Mouse (Mus musculus) midbrain, postnatal 0 days (tissue): ENCODE measurements at regions not wholly inside any gene's neighbourhood (a gene's known extent, or its start where the extent isn't known, plus 50 kb on each side); places are given as distances from the start of the nearest gene placed in this dataset.

ENCODE experiments used
- ATAC-seq: fragments of 200-750 bp; cut with Nextera tagmentation; 2 replicates; pipeline ENCODE4 v1.8.0; 2017; ENCODE audit warnings: moderate number of reproducible peaks, mild to moderate bottlenecking, moderate TSS enrichment, moderate library complexity; ENCODE audit not compliant: low FRiP score
- DNase-seq: peaks from one replicate; pipeline ENCODE4 v3.0.0-alpha.2; 2015; ENCODE audit warnings: low spot score
- H3K27ac ChIP-seq: fragments of 300-500 bp; sonication (generic); 2 replicates; pipeline ENCODE4 v1.5.1; 2014; ENCODE audit warnings: low read depth, mild to moderate bottlenecking, low read length, mixed read lengths
- H3K27me3 ChIP-seq: fragments of 300-500 bp; sonication (generic); 2 replicates; pipeline ENCODE4 v1.6.1; 2014; ENCODE audit warnings: low read length, control low read depth, mixed read lengths; ENCODE audit not compliant: insufficient read depth
- H3K36me3 ChIP-seq: fragments of 300-500 bp; sonication (generic); 2 replicates; pipeline ENCODE4 v1.6.1; 2014; ENCODE audit warnings: low read length, control low read depth, mixed read lengths; ENCODE audit not compliant: insufficient read depth
- H3K4me1 ChIP-seq: fragments of 300-500 bp; sonication (generic); 2 replicates; pipeline ENCODE4 v1.6.1; 2014; ENCODE audit warnings: mild to moderate bottlenecking, control low read depth, antibody characterized with exemption, low read length, mixed read lengths; ENCODE audit not compliant: insufficient read depth
- H3K4me2 ChIP-seq: fragments of 300-500 bp; sonication (generic); 2 replicates; pipeline ENCODE4 v1.6.1; 2014; ENCODE audit warnings: low read depth, mild to moderate bottlenecking, low read length, mixed read lengths; ENCODE audit not compliant: poor library complexity, severe bottlenecking
- H3K4me3 ChIP-seq: fragments of 300-500 bp; sonication (generic); 2 replicates; pipeline ENCODE4 v1.5.1; 2014; ENCODE audit warnings: low read depth, mild to moderate bottlenecking, low read length, moderate library complexity
- H3K9ac ChIP-seq: fragments of 300-500 bp; sonication (generic); replicated peaks from 2 replicates; pipeline ENCODE4 v1.6.1; 2014; ENCODE audit warnings: mild to moderate bottlenecking, low read length, moderate library complexity, mixed read lengths; ENCODE audit not compliant: poor library complexity, severe bottlenecking
- H3K9me3 ChIP-seq: fragments of 300-500 bp; sonication (generic); 2 replicates; pipeline ENCODE4 v1.6.1; 2016; ENCODE audit warnings: low read length, control low read depth
- CTCF ChIP-seq: IDR thresholded peaks from 2 replicates; pipeline ENCODE4 v1.5.1; 2016; ENCODE audit warnings: antibody characterized with exemption, mild to moderate bottlenecking
- WGBS: fragments of 180-500 bp; shearing (Covaris S2); extraction: QIAGEN DNeasy Blood & Tissue Kit; methylation state at CpG from one replicate; pipeline ENCODE4 v1.1.7; 2014; 5-methylcytosine and 5-hydroxymethylcytosine counted together

- Histone ChIP-seq H3K4me3 (no peak overlapping the region), H3K9ac (no peak overlapping the region), H3K36me3 (no peaks in the 10 kb centered on the region), H3K27me3 (no peaks in the 10 kb centered on the region), H3K4me2 (no peak overlapping the region), H3K9me3 (no peaks in the 10 kb centered on the region), H3K27ac (no peak overlapping the region), H3K4me1 (no peaks in the 10 kb centered on the region)
- TF ChIP-seq CTCF = no peak
- WGBS = 87% methylated on average over 3 of the region's 3 CpGs
- ATAC-seq (no peak), DNase-seq (no peak)
Observed at GRCm38 (mm10) chr12:16191803-16192389, 375.2 kb upstream of the Trib2 start.

- Histone ChIP-seq H3K4me1 (peaks cover 5% of the 10 kb centered on the region; the same call in 1 of the 2 replicates), H3K27me3 (no peaks in the 10 kb centered on the region), H3K4me2 (no peak overlapping the region), H3K4me3 (no peak overlapping the region), H3K9me3 (no peaks in the 10 kb centered on the region), H3K9ac (no peak overlapping the region), H3K27ac (no peak overlapping the region), H3K36me3 (no peaks in the 10 kb centered on the region)
- no peak for TF ChIP-seq CTCF
- DNase-seq = peak; percentile 24
- no peak for ATAC-seq
- WGBS = 20% methylated on average over 3 of the region's 3 CpGs
Observed at GRCm38 (mm10) chr12:16190706-16191105, 374.0 kb upstream of the Trib2 start.

- Histone ChIP-seq H3K27ac (no peak overlapping the region), H3K4me2 (no peak overlapping the region), H3K27me3 (no peaks in the 10 kb centered on the region), H3K36me3 (no peaks in the 10 kb centered on the region), H3K4me3 (no peak overlapping the region), H3K9me3 (no peaks in the 10 kb centered on the region), H3K4me1 (peaks cover 9% of the 10 kb centered on the region; the same call in 1 of the 2 replicates), H3K9ac (no peak overlapping the region)
- ATAC-seq (no peak), DNase-seq (no peak)
- TF ChIP-seq CTCF = 0 out of 2 replicates have a peak, but pooled peaks have one; percentile 3
Observed at GRCm38 (mm10) chr12:16189441-16189840, 372.7 kb upstream of the Trib2 start.

GRCm38 (mm10) chr12:16185976-16186515, 369.3 kb upstream of the Trib2 start:
- H3K27ac ChIP-seq = no peak overlapping the region
- no peaks in the 10 kb centered on the region for H3K27me3 ChIP-seq
- no peaks in the 10 kb centered on the region for H3K9me3 ChIP-seq
- WGBS = 29% methylated on average over 12 of the region's 12 CpGs
- H3K4me2 ChIP-seq = peak overlapping the region; percentile 28
- ATAC-seq (no peak), DNase-seq (no peak)
- peaks cover 9% of the 10 kb centered on the region; the same call in 1 of the 2 replicates for H3K4me1 ChIP-seq
- H3K36me3 ChIP-seq = no peaks in the 10 kb centered on the region
- 0 out of 2 replicates have a peak overlapping the region, but pooled peaks have one; percentile 1 for H3K9ac ChIP-seq
- no peak overlapping the region for H3K4me3 ChIP-seq
- no peak for TF ChIP-seq CTCF

- 61% methylated on average over 14 of the region's 14 CpGs for WGBS
- Histone ChIP-seq H3K36me3 (no peaks in the 10 kb centered on the region), H3K4me1 (peaks cover 9% of the 10 kb centered on the region; the same call in 1 of the 2 replicates), H3K4me3 (no peak overlapping the region), H3K9ac (no peak overlapping the region), H3K27ac (no peak overlapping the region), H3K9me3 (no peaks in the 10 kb centered on the region), H3K27me3 (no peaks in the 10 kb centered on the region), H3K4me2 (peak overlapping the region; percentile 28)
- DNase-seq (no peak), ATAC-seq (no peak)
- no peak for TF ChIP-seq CTCF
Observed at GRCm38 (mm10) chr12:16185431-16185923, 368.8 kb upstream of the Trib2 start.

- Histone ChIP-seq H3K4me1 (peaks cover 9% of the 10 kb centered on the region; the same call in 1 of the 2 replicates), H3K9ac (no peak overlapping the region), H3K36me3 (no peaks in the 10 kb centered on the region), H3K9me3 (no peaks in the 10 kb centered on the region), H3K27ac (no peak overlapping the region), H3K27me3 (no peaks in the 10 kb centered on the region), H3K4me2 (no peak overlapping the region), H3K4me3 (no peak overlapping the region)
- no peak for DNase-seq
- no peak for TF ChIP-seq CTCF
- 83% methylated on average over 4 of the region's 4 CpGs for WGBS
- no peak for ATAC-seq
Observed at GRCm38 (mm10) chr12:16183055-16183454, 366.3 kb upstream of the Trib2 start.
